Mouse (Mus musculus): ENCODE measurements around the gene Golga2. TPM values are rescaled to one million over a fixed set of nuclear protein-coding genes. Genes with fewer than 3 reads are reported as not detected.
"Not testable (repeated sequence)": the region's sequence is repeated elsewhere in the genome, so short reads cannot be mapped to it uniquely, and the experiment has no call there.

The Golga2 gene
- polyA plus RNA-seq, 1 experiment: 54.6 TPM

- DNase-seq (ENCODE audit: low read depth): peak; percentile 66
- TF ChIP-seq POLR2A (IDR thresholded peaks at IDR 0.05; ENCODE audit: borderline replicate concordance, extremely low read depth, insufficient read depth, insufficient read length, poor library complexity, severe bottlenecking) (no peak), CTCF (IDR thresholded peaks at IDR 0.05; ENCODE audit: borderline replicate concordance, extremely low read depth, insufficient read depth, insufficient read length) (0 out of 2 replicates have a peak, but pooled peaks have one; percentile 23)
These were observed 2.4 kb downstream of the Golga2 start for GRCm38 (mm10) chr2:32289578-32289977.

GRCm38 (mm10) chr2:32294348-32294747 is 7.2 kb downstream of the Golga2 start:
- peak; percentile 14 for DNase-seq (ENCODE audit: low read depth)
- TF ChIP-seq CTCF (IDR thresholded peaks at IDR 0.05; ENCODE audit: borderline replicate concordance, extremely low read depth, insufficient read depth, insufficient read length) (no peak), POLR2A (IDR thresholded peaks at IDR 0.05; ENCODE audit: borderline replicate concordance, extremely low read depth, insufficient read depth, insufficient read length, poor library complexity, severe bottlenecking) (no peak)

GRCm38 (mm10) chr2:32295285-32295684 is 8.1 kb downstream of the Golga2 start:
- no peak for DNase-seq (ENCODE audit: low read depth)
- no peak for TF ChIP-seq POLR2A (IDR thresholded peaks at IDR 0.05; ENCODE audit: borderline replicate concordance, extremely low read depth, insufficient read depth, insufficient read length, poor library complexity, severe bottlenecking)

- not testable (repeated sequence) for DNase-seq (ENCODE audit: low read depth)
These were observed 8.7 kb downstream of the Golga2 start for GRCm38 (mm10) chr2:32295842-32296241.

- TF ChIP-seq POLR2A (IDR thresholded peaks at IDR 0.05; ENCODE audit: borderline replicate concordance, extremely low read depth, insufficient read depth, insufficient read length, poor library complexity, severe bottlenecking): no peak
- TF ChIP-seq CTCF (IDR thresholded peaks at IDR 0.05; ENCODE audit: borderline replicate concordance, extremely low read depth, insufficient read depth, insufficient read length): no peak
- no peak for DNase-seq (ENCODE audit: low read depth)
These were observed 12.3 kb downstream of the Golga2 start for GRCm38 (mm10) chr2:32299469-32299868.

- TF ChIP-seq CTCF (IDR thresholded peaks at IDR 0.05; ENCODE audit: borderline replicate concordance, extremely low read depth, insufficient read depth, insufficient read length) (0 out of 2 replicates have a peak, but pooled peaks have one; percentile 4), POLR2A (IDR thresholded peaks at IDR 0.05; ENCODE audit: borderline replicate concordance, extremely low read depth, insufficient read depth, insufficient read length, poor library complexity, severe bottlenecking) (no peak)
- DNase-seq (ENCODE audit: low read depth): no peak
These were observed 15.8 kb downstream of the Golga2 start for GRCm38 (mm10) chr2:32302952-32303351.

- TF ChIP-seq CTCF (IDR thresholded peaks at IDR 0.05; ENCODE audit: borderline replicate concordance, extremely low read depth, insufficient read depth, insufficient read length) (peak; percentile 71), POLR2A (IDR thresholded peaks at IDR 0.05; ENCODE audit: borderline replicate concordance, extremely low read depth, insufficient read depth, insufficient read length, poor library complexity, severe bottlenecking) (no peak)
- DNase-seq (ENCODE audit: low read depth): peak; percentile 64
These were observed 17.1 kb downstream of the Golga2 start for GRCm38 (mm10) chr2:32304145-32304832.

- no peak for DNase-seq (ENCODE audit: low read depth)
- TF ChIP-seq POLR2A (IDR thresholded peaks at IDR 0.05; ENCODE audit: borderline replicate concordance, extremely low read depth, insufficient read depth, insufficient read length, poor library complexity, severe bottlenecking) (no peak), CTCF (IDR thresholded peaks at IDR 0.05; ENCODE audit: borderline replicate concordance, extremely low read depth, insufficient read depth, insufficient read length) (no peak)
These were observed 18.5 kb downstream of the Golga2 start for GRCm38 (mm10) chr2:32305668-32306067.

- DNase-seq (ENCODE audit: low read depth): no peak
- TF ChIP-seq CTCF (IDR thresholded peaks at IDR 0.05; ENCODE audit: borderline replicate concordance, extremely low read depth, insufficient read depth, insufficient read length): no peak
- TF ChIP-seq POLR2A (IDR thresholded peaks at IDR 0.05; ENCODE audit: borderline replicate concordance, extremely low read depth, insufficient read depth, insufficient read length, poor library complexity, severe bottlenecking): no peak
These were observed 19.0 kb downstream of the Golga2 start for GRCm38 (mm10) chr2:32306176-32306575.

- TF ChIP-seq POLR2A (IDR thresholded peaks at IDR 0.05; ENCODE audit: borderline replicate concordance, extremely low read depth, insufficient read depth, insufficient read length, poor library complexity, severe bottlenecking) (no peak), CTCF (IDR thresholded peaks at IDR 0.05; ENCODE audit: borderline replicate concordance, extremely low read depth, insufficient read depth, insufficient read length) (no peak)
- no peak for DNase-seq (ENCODE audit: low read depth)
These were observed 20.1 kb downstream of the Golga2 start for GRCm38 (mm10) chr2:32307247-32307798.

GRCm38 (mm10) chr2:32307941-32308760 is 21.0 kb downstream of the Golga2 start:
- TF ChIP-seq CTCF (IDR thresholded peaks at IDR 0.05; ENCODE audit: borderline replicate concordance, extremely low read depth, insufficient read depth, insufficient read length) (peak; percentile 85; the same call in 1 of the 2 replicates), POLR2A (IDR thresholded peaks at IDR 0.05; ENCODE audit: borderline replicate concordance, extremely low read depth, insufficient read depth, insufficient read length, poor library complexity, severe bottlenecking) (no peak)

More at GRCm38 (mm10) chr2:32307941-32308760, 21.0 kb downstream of the Golga2 start:
- DNase-seq (ENCODE audit: low read depth): peak; percentile 78

Measured in brain, embryonic 14.5 days (tissue).